Mouse (Mus musculus) embryonic facial prominence, embryonic 11.5 days (tissue): ENCODE data around the gene Rdh13. TPM values are rescaled to one million over a fixed set of nuclear protein-coding genes. Genes with fewer than 3 reads are reported as not detected.

Experiments used
- ATAC-seq: fragments of 200-750 bp; cut with Nextera tagmentation; replicated peaks from 2 replicates; pipeline ENCODE4 v1.8.0; 2017; ENCODE audit warnings: low read depth; ENCODE audit not compliant: insufficient number of reproducible peaks, low FRiP score, low TSS enrichment
- DNase-seq: peaks from one replicate; pipeline ENCODE4 v3.0.0-alpha.2; 2015; ENCODE audit warnings: low spot score
- H3K27ac ChIP-seq: fragments of 300-500 bp; sonication (generic); replicated peaks from 2 replicates; pipeline ENCODE4 v1.5.1; 2014; ENCODE audit warnings: mild to moderate bottlenecking, low read depth, low read length, control low read depth
- H3K27me3 ChIP-seq: fragments of 300-500 bp; sonication (generic); 2 replicates; pipeline ENCODE4 v1.6.1; 2014; ENCODE audit warnings: mild to moderate bottlenecking, low read length, moderate library complexity, mixed read lengths; ENCODE audit not compliant: control insufficient read depth, insufficient read depth
- H3K36me3 ChIP-seq: fragments of 300-500 bp; sonication (generic); replicated peaks from 2 replicates; pipeline ENCODE4 v1.6.1; 2014; ENCODE audit warnings: low read depth, mild to moderate bottlenecking, low read length, moderate library complexity, mixed read lengths; ENCODE audit not compliant: control insufficient read depth, insufficient read depth
- H3K4me1 ChIP-seq: fragments of 300-500 bp; sonication (generic); 2 replicates; pipeline ENCODE4 v1.6.1; 2014; ENCODE audit warnings: low read length, mixed read lengths; ENCODE audit not compliant: control insufficient read depth, insufficient read depth
- H3K4me2 ChIP-seq: fragments of 300-500 bp; sonication (generic); 2 replicates; pipeline ENCODE4 v1.6.1; 2014; ENCODE audit warnings: low read depth, mild to moderate bottlenecking, control low read depth, low read length, moderate library complexity
- H3K4me3 ChIP-seq: fragments of 300-500 bp; sonication (generic); 2 replicates; pipeline ENCODE4 v1.5.1; 2014; ENCODE audit warnings: low read depth, low read length, control low read depth
- H3K9ac ChIP-seq: fragments of 300-500 bp; sonication (generic); replicated peaks from 2 replicates; pipeline ENCODE4 v1.6.1; 2014; ENCODE audit warnings: mild to moderate bottlenecking, control low read depth, low read length
- H3K9me3 ChIP-seq: fragments of 300-500 bp; sonication (generic); replicated peaks from 2 replicates; pipeline ENCODE4 v1.6.1; 2016; ENCODE audit warnings: mild to moderate bottlenecking, low read length, inconsistent platforms, mixed read lengths; ENCODE audit not compliant: control insufficient read depth
- WGBS: fragments of 180-500 bp; shearing (Covaris S2); extraction: QIAGEN DNeasy Blood & Tissue Kit; methylation state at CpG from one replicate; pipeline ENCODE4 v1.1.7; 2014; 5-methylcytosine and 5-hydroxymethylcytosine counted together
- polyA plus RNA-seq: library from polyadenylated mRNA; unstranded; fragments of >200 nt; fragmentation: Nextera tagmentation; extraction: Ambion mirVana; gene quantifications from 2 replicates; pipeline ENCODE4 v1.2.1, GENCODE M21; 2014

The Rdh13 gene
- polyA plus RNA-seq, 1 experiment from 2014 or later, result 26.0 TPM

DNA sequence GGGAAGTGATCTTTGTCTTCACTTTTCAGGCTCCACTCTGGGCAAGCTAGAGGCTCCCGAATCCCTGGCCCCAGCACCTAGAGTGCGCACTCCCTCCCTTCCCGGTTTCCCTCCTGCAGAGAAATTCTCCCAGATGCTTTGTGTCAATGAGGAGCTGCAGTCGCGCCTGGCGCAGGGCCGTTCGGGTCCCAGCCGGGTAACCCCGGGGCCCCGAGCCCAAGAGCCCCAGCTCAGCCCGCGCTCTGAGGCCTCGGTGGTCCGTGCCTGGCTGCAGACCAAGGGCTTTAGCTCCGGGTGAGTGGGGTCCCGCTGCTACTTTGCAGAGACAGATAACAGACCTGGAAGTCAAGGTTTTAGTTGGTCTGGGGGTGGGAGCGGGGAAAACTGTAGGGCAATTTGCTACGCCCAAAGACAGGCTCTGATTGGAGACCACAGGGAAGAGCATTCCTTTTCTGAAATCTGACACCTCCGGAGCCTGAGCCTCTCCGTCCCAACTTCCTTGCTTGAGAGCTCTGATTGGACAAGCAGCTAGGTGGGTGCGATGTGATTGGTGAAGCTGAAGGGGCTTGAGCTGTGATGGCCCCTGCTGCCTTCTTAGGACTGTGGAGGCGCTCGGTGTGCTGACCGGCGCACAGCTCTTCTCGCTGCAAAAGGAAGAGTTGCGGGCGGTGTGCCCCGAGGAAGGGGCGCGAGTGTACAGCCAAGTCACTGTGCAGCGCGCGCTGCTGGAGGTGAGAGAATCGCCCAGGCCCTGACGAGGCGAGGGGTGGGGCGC is 32.8 kb upstream of the Rdh13 start:
- DNase-seq (peak; percentile 95), ATAC-seq (peak; percentile 98)
- WGBS, result 0% methylated on average over 39 of the region's 39 CpGs
- Histone ChIP-seq H3K9me3 (no peaks in the 10 kb centered on the region), H3K27me3 (peaks cover 5% of the 10 kb centered on the region), H3K36me3 (peaks cover 3% of the 10 kb centered on the region; the same call in 1 of the 2 replicates), H3K27ac (peak overlapping the region; percentile 83), H3K4me3 (peak overlapping the region; percentile 41), H3K9ac (peak overlapping the region; percentile 66), H3K4me2 (peak overlapping the region; percentile 78), H3K4me1 (no peaks in the 10 kb centered on the region)

- 7% methylated on average over 19 of the region's 19 CpGs for WGBS
- Histone ChIP-seq H3K4me2 (no peak overlapping the region), H3K36me3 (no peaks in the 10 kb centered on the region), H3K9me3 (no peaks in the 10 kb centered on the region), H3K4me3 (0 out of 2 replicates have a peak overlapping the region, but pooled peaks have one; percentile 1), H3K27ac (no peak overlapping the region), H3K4me1 (no peaks in the 10 kb centered on the region), H3K9ac (no peak overlapping the region), H3K27me3 (peaks cover 16% of the 10 kb centered on the region)
- ATAC-seq (no peak), DNase-seq (no peak)
Observed at GRCm38 (mm10) chr7:4473940-4474339, 28.5 kb upstream of the Rdh13 start.

- Histone ChIP-seq H3K36me3 (no peaks in the 10 kb centered on the region), H3K27ac (no peak overlapping the region), H3K27me3 (peaks cover 16% of the 10 kb centered on the region), H3K9me3 (no peaks in the 10 kb centered on the region), H3K4me2 (peak overlapping the region; percentile 57), H3K4me3 (peak overlapping the region; percentile 21), H3K4me1 (no peaks in the 10 kb centered on the region), H3K9ac (no peak overlapping the region; the same call in 1 of the 2 replicates)
- peak; percentile 85 for DNase-seq
- ATAC-seq, result peak; percentile 72
- 1% methylated on average over 24 of the region's 24 CpGs for WGBS
Observed at GRCm38 (mm10) chr7:4471179-4471555, 25.7 kb upstream of the Rdh13 start.

- WGBS, result 4% methylated on average over 35 of the region's 35 CpGs
- no peaks in the 10 kb centered on the region for H3K9me3 ChIP-seq
- ATAC-seq (peak; percentile 31), DNase-seq (peak; percentile 75)
- peak overlapping the region; percentile 39; the same call in 1 of the 2 replicates for H3K9ac ChIP-seq
- H3K4me1 ChIP-seq, result no peaks in the 10 kb centered on the region
- peak overlapping the region; percentile 21 for H3K4me3 ChIP-seq
- H3K27ac ChIP-seq, result no peak overlapping the region
- peaks cover 16% of the 10 kb centered on the region for H3K27me3 ChIP-seq
- peak overlapping the region; percentile 57 for H3K4me2 ChIP-seq
- no peaks in the 10 kb centered on the region for H3K36me3 ChIP-seq
Observed at GRCm38 (mm10) chr7:4470275-4471178, 25.1 kb upstream of the Rdh13 start.

DNA sequence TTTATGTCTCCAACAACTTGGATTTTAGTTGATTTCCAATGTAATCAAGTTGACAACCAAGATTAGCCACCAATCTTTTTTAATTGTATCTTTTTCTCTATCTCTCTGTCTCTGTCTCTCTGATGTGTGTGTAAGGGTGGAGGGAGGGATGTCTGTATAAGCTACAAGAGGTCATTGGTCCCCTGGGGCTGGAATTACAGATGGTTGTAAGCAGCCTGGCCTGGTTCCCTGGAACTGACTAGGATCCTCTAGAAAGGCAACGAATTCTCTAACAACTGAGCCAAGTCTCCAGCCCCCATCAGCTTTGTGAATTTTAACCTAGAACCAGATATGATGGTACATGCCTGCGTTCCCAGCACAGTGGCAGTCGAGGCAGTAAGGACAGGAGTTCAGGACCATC is 22.4 kb upstream of the Rdh13 start:
- Histone ChIP-seq H3K27me3 (peaks cover 10% of the 10 kb centered on the region), H3K9ac (no peak overlapping the region), H3K9me3 (no peaks in the 10 kb centered on the region), H3K4me1 (no peaks in the 10 kb centered on the region), H3K4me2 (no peak overlapping the region), H3K36me3 (no peaks in the 10 kb centered on the region), H3K4me3 (no peak overlapping the region), H3K27ac (no peak overlapping the region)
- ATAC-seq (no peak), DNase-seq (no peak)
- WGBS, result 71% methylated on average over 3 of the region's 3 CpGs

- Histone ChIP-seq H3K27me3 (no peaks in the 10 kb centered on the region), H3K4me3 (no peak overlapping the region), H3K4me1 (no peaks in the 10 kb centered on the region), H3K36me3 (no peaks in the 10 kb centered on the region), H3K4me2 (no peak overlapping the region), H3K27ac (no peak overlapping the region), H3K9ac (0 out of 2 replicates have a peak overlapping the region, but pooled peaks have one; percentile 4), H3K9me3 (no peaks in the 10 kb centered on the region)
- ATAC-seq, result peak; percentile 35; the same call in 1 of the 2 replicates
- DNase-seq, result no peak
- WGBS, result 10% methylated on average over 12 of the region's 12 CpGs
Observed at GRCm38 (mm10) chr7:4464194-4464824, 18.9 kb upstream of the Rdh13 start.

GRCm38 (mm10) chr7:4460576-4461434 is 15.4 kb upstream of the Rdh13 start, which contains the start of gene Eps8l1:
Gene Eps8l1 (plus strand): TSS chr7:4460674.
- Histone ChIP-seq H3K27ac (no peak within 1 kb of the TSS), H3K4me3 (peak within 1 kb of the TSS; percentile 12; the same call in 1 of the 2 replicates), H3K4me1 (no peaks in the 10 kb centered on the region), H3K9me3 (no peaks in the 10 kb centered on the region), H3K27me3 (no peaks in the 10 kb centered on the region), H3K4me2 (peak within 1 kb of the TSS; percentile 13), H3K36me3 (no peaks in the 10 kb centered on the region), H3K9ac (no peak within 1 kb of the TSS; the same call in 1 of the 2 replicates)
- ATAC-seq (peak; percentile 29; the same call in 1 of the 2 replicates), DNase-seq (no peak)
- WGBS, result 71% methylated on average over 13 of the region's 16 CpGs
